Mouse (Mus musculus) bone marrow, adult 2 months (tissue): ENCODE data around the gene Gbf1.

Experiments
- CTCF ChIP-seq: fragments of 200-500 bp; IDR thresholded peaks from 2 replicates; pipeline ENCODE4 v1.5.1; 2011; ENCODE audit warnings: low read length, control low read depth; ENCODE audit not compliant: control insufficient read depth, insufficient read depth
- POLR2A ChIP-seq: fragments of 200-500 bp; IDR thresholded peaks from 2 replicates; pipeline ENCODE4 v1.6.1; 2011; ENCODE audit warnings: low read depth, mild to moderate bottlenecking, control low read depth, low read length, borderline replicate concordance; ENCODE audit not compliant: control insufficient read depth

- TF ChIP-seq POLR2A (no peak), CTCF (no peak)
These were observed 24.7 kb downstream of the Gbf1 start for GRCm38 (mm10) chr19:46177046-46177445.
